Mouse (Mus musculus) left cerebral cortex, postnatal 14 days (tissue): ENCODE results near the gene Havcr1. TPM values are rescaled to one million over a fixed set of nuclear protein-coding genes. Genes with fewer than 3 reads are reported as not detected.
"Not testable (repeated sequence)": the region's sequence is repeated elsewhere in the genome, so short reads cannot be mapped to it uniquely, and the experiment has no call there.

Source experiments
- DNase-seq, 2 experiments: peaks; one replicate each; pipeline ENCODE4 v3.0.0; 2021 to 2022; ENCODE audit warnings: low spot score in 2 of 2, mixed read lengths in 1 of 2
- intact Hi-C: fragments of 180-260 bp; cut with DNase I; formaldehyde crosslinking; loops from one replicate; pipeline ENCODE4 v1.15.1; 2025
- long read RNA-seq, 2 experiments: library from polyadenylated mRNA; stranded (forward); transcript quantifications; one replicate each; pipeline ENCODE4 v2.0.0; 2021
- total RNA-seq, 2 experiments: library from RNA; stranded (reverse); gene quantifications; 2 replicates each; pipeline ENCODE4 v1.2.3; 2021

Havcr1 gene
- not detected for total RNA-seq
- long read RNA-seq, experiment 1 = 0 reads
- long read RNA-seq, experiment 2 = 0 reads

GRCm38 (mm10) chr11:46735076-46735475 is at the start of gene Havcr1:
Gene Havcr1 (plus strand): TSS chr11:46735080.
- intact Hi-C loops, DNase-seq: not testable (repeated sequence)

GRCm38 (mm10) chr11:46690136-46690535 is 44.7 kb upstream of the Havcr1 start:
- DNase-seq = no peak
- intact Hi-C loops = no loop called here

GRCm38 (mm10) chr11:46695849-46696248 is 39.0 kb upstream of the Havcr1 start:
- DNase-seq, intact Hi-C loops: not testable (repeated sequence)

- intact Hi-C loops = no loop called here
- no peak for DNase-seq
Observed at GRCm38 (mm10) chr11:46697433-46698277, 37.2 kb upstream of the Havcr1 start.

GRCm38 (mm10) chr11:46698278-46698655 is 36.6 kb upstream of the Havcr1 start:
- intact Hi-C loops = no loop called here

GRCm38 (mm10) chr11:46698830-46699229 is 36.0 kb upstream of the Havcr1 start:
- intact Hi-C loops = no loop called here

More at GRCm38 (mm10) chr11:46698278-46698655, 36.6 kb upstream of the Havcr1 start:
- no peak for DNase-seq

GRCm38 (mm10) chr11:46706664-46707356 is 28.1 kb upstream of the Havcr1 start, which contains the start of gene Timd2:
Gene Timd2 (minus strand): TSS chr11:46707061.
- DNase-seq = no peak
- intact Hi-C loops = no loop called here

More at GRCm38 (mm10) chr11:46698830-46699229, 36.0 kb upstream of the Havcr1 start:
- no peak for DNase-seq

GRCm38 (mm10) chr11:46731541-46732070 is 3.3 kb upstream of the Havcr1 start:
- no peak for DNase-seq
- intact Hi-C loops = loop anchor here (2.0 kb wide), 1 partner anchor 287 kb away; no protein-coding TSS in a partner anchor

- intact Hi-C loops = loop anchor here (2.0 kb wide), 1 partner anchor 289 kb away; no protein-coding TSS in a partner anchor
- DNase-seq = peak; percentile 34 to 55
Observed at GRCm38 (mm10) chr11:46733242-46733789, 1.6 kb upstream of the Havcr1 start.

- intact Hi-C loops = no loop called here
- no peak for DNase-seq
Observed at GRCm38 (mm10) chr11:46734617-46735016, 263 bp upstream of the Havcr1 start.

- intact Hi-C loops = no loop called here
- DNase-seq = no peak
Observed at GRCm38 (mm10) chr11:46739501-46739900, 4.6 kb downstream of the Havcr1 start.

GRCm38 (mm10) chr11:46740886-46741285 is 6.0 kb downstream of the Havcr1 start:
- DNase-seq = no peak
- intact Hi-C loops = no loop called here

- intact Hi-C loops = no loop called here
- no peak for DNase-seq
Observed at GRCm38 (mm10) chr11:46741716-46742115, 6.8 kb downstream of the Havcr1 start.

- DNase-seq = no peak
- intact Hi-C loops = no loop called here
Observed at GRCm38 (mm10) chr11:46747996-46748395, 13.1 kb downstream of the Havcr1 start.

- DNase-seq = no peak
- intact Hi-C loops = no loop called here
Observed at GRCm38 (mm10) chr11:46753662-46754061, 18.8 kb downstream of the Havcr1 start.

GRCm38 (mm10) chr11:46754669-46755068 is 19.8 kb downstream of the Havcr1 start:
- DNase-seq = no peak
- intact Hi-C loops = no loop called here

- DNase-seq, intact Hi-C loops: not testable (repeated sequence)
Observed at GRCm38 (mm10) chr11:46755714-46756113, 20.8 kb downstream of the Havcr1 start.

- intact Hi-C loops = no loop called here
- no peak for DNase-seq
Observed at GRCm38 (mm10) chr11:46776879-46777278, 42.0 kb downstream of the Havcr1 start.

GRCm38 (mm10) chr11:46779811-46780210 is 44.9 kb downstream of the Havcr1 start:
- DNase-seq = no peak
- intact Hi-C loops = no loop called here

GRCm38 (mm10) chr11:46804440-46804839 is 69.6 kb downstream of the Havcr1 start:
- intact Hi-C loops = no loop called here
- DNase-seq = no peak
